Mouse (Mus musculus) forebrain, embryonic 13.5 days (tissue): ENCODE measurements at regions not wholly inside any gene's neighbourhood (a gene's known extent, or its start where the extent isn't known, plus 50 kb on each side); places are given as distances from the start of the nearest gene placed in this dataset.
A peak's percentile ranks its signal among the peaks of the same experiment; 100 is the strongest.

Experiments
- ATAC-seq: fragments of 200-750 bp; cut with Nextera tagmentation; 2 replicates; pipeline ENCODE4 v1.8.0; 2017
- H3K27ac ChIP-seq: fragments of 300-500 bp; sonication (generic); 2 replicates; pipeline ENCODE4 v1.5.1; 2015; ENCODE audit warnings: inconsistent platforms, mild to moderate bottlenecking, moderate library complexity
- H3K27me3 ChIP-seq: fragments of 300-500 bp; sonication (generic); 2 replicates; pipeline ENCODE4 v1.6.1; 2015; ENCODE audit warnings: mild to moderate bottlenecking, inconsistent platforms
- H3K36me3 ChIP-seq: fragments of 300-500 bp; sonication (generic); 2 replicates; pipeline ENCODE4 v1.6.1; 2015; ENCODE audit warnings: mild to moderate bottlenecking, inconsistent platforms; ENCODE audit not compliant: poor library complexity, severe bottlenecking
- H3K4me1 ChIP-seq: fragments of 300-500 bp; sonication (generic); 2 replicates; pipeline ENCODE4 v1.6.1; 2015; ENCODE audit warnings: inconsistent platforms
- H3K4me2 ChIP-seq: fragments of 300-500 bp; sonication (generic); 2 replicates; pipeline ENCODE4 v1.6.1; 2015; ENCODE audit warnings: inconsistent platforms, mild to moderate bottlenecking, moderate library complexity
- H3K4me3 ChIP-seq: fragments of 300-500 bp; sonication (generic); 2 replicates; pipeline ENCODE4 v1.5.1; 2015; ENCODE audit warnings: mild to moderate bottlenecking, inconsistent platforms
- H3K9ac ChIP-seq: fragments of 300-500 bp; sonication (generic); 2 replicates; pipeline ENCODE4 v1.6.1; 2015; ENCODE audit warnings: mild to moderate bottlenecking, inconsistent platforms
- H3K9me3 ChIP-seq: fragments of 300-500 bp; sonication (generic); replicated peaks from 2 replicates; pipeline ENCODE4 v1.6.1; 2016; ENCODE audit warnings: inconsistent platforms
- WGBS: fragments of 180-500 bp; shearing (Covaris S2); methylation state at CpG from one replicate; pipeline ENCODE4 v1.1.7; 2015; 5-methylcytosine and 5-hydroxymethylcytosine counted together

- Histone ChIP-seq H3K9ac (no peak overlapping the region), H3K4me2 (no peak overlapping the region), H3K9me3 (no peaks in the 10 kb centered on the region), H3K4me3 (no peak overlapping the region), H3K27me3 (no peaks in the 10 kb centered on the region), H3K4me1 (peaks cover 15% of the 10 kb centered on the region), H3K36me3 (no peaks in the 10 kb centered on the region), H3K27ac (no peak overlapping the region)
- 97% methylated on average over 5 of the region's 5 CpGs for WGBS
- no peak for ATAC-seq
Observed at GRCm38 (mm10) chr17:63003911-63004310, 122.8 kb upstream of the Efna5 start.

DNA sequence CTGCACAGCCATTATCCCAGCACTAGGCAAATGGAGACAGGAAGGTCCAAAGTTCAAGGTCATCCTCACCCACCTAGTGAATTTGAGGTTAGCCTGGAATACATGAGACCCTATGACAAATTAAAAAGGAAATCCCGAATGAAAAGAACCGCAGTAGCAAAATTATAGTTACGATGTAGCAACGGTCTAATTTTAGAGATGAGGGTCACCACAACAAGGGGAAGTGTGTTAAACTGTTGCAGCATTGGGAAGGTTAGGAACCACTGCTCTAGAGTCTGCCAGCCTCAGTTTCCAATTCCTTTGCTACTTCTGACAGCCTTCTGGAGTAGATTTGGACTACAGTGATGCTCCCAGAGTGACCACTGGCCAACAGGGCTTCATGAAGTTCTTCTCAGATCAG is 121.6 kb upstream of the Efna5 start:
- Histone ChIP-seq H3K4me3 (no peak overlapping the region), H3K4me2 (no peak overlapping the region), H3K27ac (no peak overlapping the region), H3K27me3 (no peaks in the 10 kb centered on the region), H3K4me1 (peaks cover 8% of the 10 kb centered on the region), H3K36me3 (no peaks in the 10 kb centered on the region), H3K9me3 (no peaks in the 10 kb centered on the region), H3K9ac (no peak overlapping the region)
- WGBS: 97% methylated on average over 4 of the region's 4 CpGs
- no peak for ATAC-seq

DNA sequence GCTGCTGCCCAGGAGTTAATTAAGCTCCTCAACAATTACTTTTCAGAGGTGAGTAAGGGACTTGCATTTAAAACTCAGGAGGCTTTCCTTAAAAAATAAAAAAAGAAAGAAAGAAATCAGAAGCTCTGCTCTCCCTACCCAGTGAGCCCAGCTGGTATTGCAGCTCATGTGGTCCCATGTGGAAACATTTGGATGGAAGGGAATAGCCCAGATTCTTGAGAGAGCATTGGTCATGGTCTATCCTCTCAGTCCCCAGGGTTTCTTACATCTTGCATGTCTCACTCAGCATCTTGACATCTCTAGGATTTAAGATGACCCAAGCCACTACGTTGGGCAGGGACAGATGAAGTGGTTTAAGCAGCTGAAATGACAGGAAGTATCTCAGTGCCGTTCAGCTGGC is 120.8 kb upstream of the Efna5 start:
- 78% methylated on average over 2 of the region's 2 CpGs for WGBS
- ATAC-seq: no peak

DNA sequence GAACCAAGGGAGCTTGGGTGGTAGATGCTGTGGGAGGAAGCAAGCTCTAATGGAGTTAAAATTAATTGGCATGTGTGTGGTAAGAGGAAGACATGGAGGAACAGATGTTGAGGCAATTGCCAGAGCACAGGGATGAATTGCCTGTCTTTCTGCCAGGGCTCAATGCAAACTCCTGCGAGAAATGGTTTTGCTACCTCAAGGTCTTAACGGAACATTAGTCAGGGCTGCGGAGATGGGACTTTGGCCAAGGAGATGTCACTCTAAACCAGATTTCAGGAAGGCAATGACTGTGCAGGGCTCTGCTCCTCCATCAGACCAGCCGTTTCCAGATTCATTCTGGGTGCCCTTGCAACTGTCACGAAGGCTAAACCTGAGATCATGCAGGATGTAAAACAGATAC is 116.6 kb upstream of the Efna5 start:
- WGBS: 85% methylated on average over 5 of the region's 5 CpGs
- Histone ChIP-seq H3K36me3 (no peaks in the 10 kb centered on the region), H3K4me2 (no peak overlapping the region), H3K27me3 (no peaks in the 10 kb centered on the region), H3K4me1 (0 out of 2 replicates have a peak, but pooled peaks cover 3% of the 10 kb centered on the region), H3K27ac (no peak overlapping the region), H3K9ac (no peak overlapping the region), H3K9me3 (no peaks in the 10 kb centered on the region), H3K4me3 (no peak overlapping the region)
- no peak for ATAC-seq

More for the DNA sequence above, 120.8 kb upstream of the Efna5 start:
- H3K4me1 ChIP-seq: 0 out of 2 replicates have a peak, but pooled peaks cover 3% of the 10 kb centered on the region
- H3K4me2 ChIP-seq: no peak overlapping the region
- no peak overlapping the region for H3K4me3 ChIP-seq
- H3K9ac ChIP-seq: no peak overlapping the region
- H3K9me3 ChIP-seq: no peaks in the 10 kb centered on the region
- H3K36me3 ChIP-seq: no peaks in the 10 kb centered on the region
- no peaks in the 10 kb centered on the region for H3K27me3 ChIP-seq
- H3K27ac ChIP-seq: no peak overlapping the region

- Histone ChIP-seq H3K4me2 (no peak overlapping the region), H3K27me3 (no peaks in the 10 kb centered on the region), H3K9me3 (no peaks in the 10 kb centered on the region), H3K36me3 (no peaks in the 10 kb centered on the region), H3K4me1 (0 out of 2 replicates have a peak, but pooled peaks cover 3% of the 10 kb centered on the region), H3K27ac (no peak overlapping the region), H3K4me3 (no peak overlapping the region), H3K9ac (no peak overlapping the region)
- ATAC-seq: no peak
- 93% methylated on average over 3 of the region's 3 CpGs for WGBS
Observed at GRCm38 (mm10) chr17:62995316-62995715, 114.2 kb upstream of the Efna5 start.

DNA sequence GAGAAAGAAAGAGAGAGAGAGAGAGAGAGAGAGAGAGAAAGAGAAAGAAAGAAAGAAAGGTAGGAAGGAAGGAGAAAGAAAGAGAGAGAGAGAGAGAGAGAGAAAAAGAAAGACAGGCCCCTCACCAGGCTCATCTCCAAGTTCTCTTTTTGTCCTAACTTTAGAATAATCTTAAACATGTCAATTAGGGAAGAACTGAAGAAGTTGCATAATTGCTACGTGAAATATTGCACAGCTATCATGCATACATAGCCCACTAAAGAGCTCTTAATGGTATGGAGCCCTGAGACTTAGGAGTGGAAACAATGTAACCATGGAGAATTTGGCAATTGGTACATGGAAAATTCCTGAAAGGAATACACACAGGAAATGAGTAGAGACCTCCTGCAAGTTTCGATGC is 111.9 kb upstream of the Efna5 start:
- Histone ChIP-seq H3K4me2 (no peak overlapping the region), H3K36me3 (no peaks in the 10 kb centered on the region), H3K27ac (no peak overlapping the region), H3K9ac (no peak overlapping the region), H3K27me3 (no peaks in the 10 kb centered on the region), H3K4me3 (no peak overlapping the region), H3K9me3 (no peaks in the 10 kb centered on the region), H3K4me1 (no peaks in the 10 kb centered on the region)
- ATAC-seq: no peak
- 90% methylated on average over 2 of the region's 2 CpGs for WGBS

DNA sequence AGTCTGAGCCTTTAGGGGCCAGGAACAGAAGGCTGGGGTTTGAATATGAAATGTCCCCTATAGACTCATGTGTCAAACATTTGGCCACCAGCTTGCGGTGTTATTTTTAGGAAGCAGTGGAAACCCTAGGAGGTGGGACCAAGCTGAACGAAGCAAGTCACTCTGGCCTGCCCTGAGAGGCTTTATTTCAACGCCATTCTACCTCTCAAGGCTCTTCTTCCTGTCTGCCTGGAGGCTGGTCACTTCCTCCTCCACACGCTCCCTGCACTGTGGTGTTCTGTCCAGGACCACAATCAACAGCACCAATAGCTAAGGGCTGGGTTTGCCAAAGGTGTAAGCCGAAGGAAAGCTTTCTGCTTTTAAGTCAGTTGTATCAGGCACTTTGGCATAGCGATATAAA is 105.2 kb upstream of the Efna5 start:
- H3K27ac ChIP-seq: no peak overlapping the region
- ATAC-seq: no peak
- no peaks in the 10 kb centered on the region for H3K4me1 ChIP-seq
- WGBS: 85% methylated on average over 6 of the region's 6 CpGs
- no peak overlapping the region for H3K4me3 ChIP-seq
- no peak overlapping the region for H3K9ac ChIP-seq
- H3K9me3 ChIP-seq: no peaks in the 10 kb centered on the region
- H3K4me2 ChIP-seq: no peak overlapping the region
- no peaks in the 10 kb centered on the region for H3K27me3 ChIP-seq
- H3K36me3 ChIP-seq: no peaks in the 10 kb centered on the region

GRCm38 (mm10) chr17:62980337-62980736 is 99.2 kb upstream of the Efna5 start:
- H3K27ac ChIP-seq: no peak overlapping the region
- H3K4me3 ChIP-seq: no peak overlapping the region
- H3K27me3 ChIP-seq: no peaks in the 10 kb centered on the region
- peaks cover 11% of the 10 kb centered on the region; the same call in 1 of the 2 replicates for H3K4me1 ChIP-seq
- no peaks in the 10 kb centered on the region for H3K9me3 ChIP-seq
- no peak for ATAC-seq
- WGBS: 17% methylated on average over 3 of the region's 3 CpGs
- no peaks in the 10 kb centered on the region for H3K36me3 ChIP-seq
- H3K4me2 ChIP-seq: no peak overlapping the region
- no peak overlapping the region for H3K9ac ChIP-seq

DNA sequence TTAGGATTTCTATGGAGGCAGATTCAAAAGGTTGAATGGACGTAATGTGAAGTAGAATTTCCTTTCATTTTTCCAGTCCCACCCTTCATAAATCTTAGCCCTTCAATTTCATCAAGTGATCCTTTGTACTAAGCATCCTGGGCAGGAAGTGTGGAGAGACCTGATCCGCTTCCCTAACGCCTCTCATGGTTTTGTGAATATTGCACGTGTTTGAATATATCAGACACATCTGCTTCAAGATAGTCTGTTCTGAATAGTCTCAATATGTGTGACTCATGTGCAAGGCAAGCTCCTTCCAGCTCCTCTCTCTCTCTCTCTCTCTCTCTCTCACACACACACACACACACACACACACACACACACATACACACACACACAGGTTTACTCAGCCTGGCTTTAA is 96.4 kb upstream of the Efna5 start:
- no peak overlapping the region for H3K27ac ChIP-seq
- WGBS: 49% methylated on average over 4 of the region's 4 CpGs
- H3K4me3 ChIP-seq: no peak overlapping the region
- no peak overlapping the region for H3K9ac ChIP-seq
- peaks cover 11% of the 10 kb centered on the region; the same call in 1 of the 2 replicates for H3K4me1 ChIP-seq
- no peaks in the 10 kb centered on the region for H3K27me3 ChIP-seq
- no peaks in the 10 kb centered on the region for H3K36me3 ChIP-seq
- no peak for ATAC-seq
- no peaks in the 10 kb centered on the region for H3K9me3 ChIP-seq
- no peak overlapping the region for H3K4me2 ChIP-seq

DNA sequence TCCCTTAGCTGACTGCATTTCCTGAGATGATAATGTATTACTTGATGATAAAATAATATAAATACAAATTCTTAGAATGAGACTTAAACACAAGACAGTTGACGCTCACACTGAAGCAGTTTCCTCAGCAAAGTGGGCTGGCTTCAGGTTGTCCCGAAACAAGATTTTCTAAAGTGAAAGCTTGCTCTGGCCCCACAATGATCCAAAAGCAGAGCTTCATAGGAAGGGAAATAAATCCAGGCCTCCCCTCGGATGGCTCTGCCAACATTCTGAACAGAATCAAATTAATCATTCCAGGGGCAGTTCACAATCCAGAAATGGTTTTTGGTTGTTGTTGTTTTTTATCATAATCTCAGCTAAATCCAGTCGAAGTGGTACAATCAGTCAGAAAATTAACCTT is 96.0 kb upstream of the Efna5 start:
- no peaks in the 10 kb centered on the region for H3K36me3 ChIP-seq
- H3K27me3 ChIP-seq: no peaks in the 10 kb centered on the region
- H3K9me3 ChIP-seq: no peaks in the 10 kb centered on the region
- H3K27ac ChIP-seq: no peak overlapping the region
- no peak overlapping the region for H3K4me3 ChIP-seq
- H3K4me2 ChIP-seq: no peak overlapping the region
- H3K9ac ChIP-seq: no peak overlapping the region
- WGBS: 75% methylated on average over 4 of the region's 4 CpGs
- peaks cover 11% of the 10 kb centered on the region; the same call in 1 of the 2 replicates for H3K4me1 ChIP-seq
- ATAC-seq: no peak

- H3K36me3 ChIP-seq: no peaks in the 10 kb centered on the region
- H3K9me3 ChIP-seq: no peaks in the 10 kb centered on the region
- 0 out of 2 replicates have a peak, but pooled peaks cover 3% of the 10 kb centered on the region for H3K4me1 ChIP-seq
- peak; percentile 45; the same call in 1 of the 2 replicates for ATAC-seq
- no peak overlapping the region for H3K9ac ChIP-seq
- H3K27me3 ChIP-seq: no peaks in the 10 kb centered on the region
- no peak overlapping the region for H3K27ac ChIP-seq
- H3K4me3 ChIP-seq: no peak overlapping the region
- no peak overlapping the region for H3K4me2 ChIP-seq
- 35% methylated on average over 8 of the region's 8 CpGs for WGBS
Observed at GRCm38 (mm10) chr17:62974627-62975279, 93.6 kb upstream of the Efna5 start.

DNA sequence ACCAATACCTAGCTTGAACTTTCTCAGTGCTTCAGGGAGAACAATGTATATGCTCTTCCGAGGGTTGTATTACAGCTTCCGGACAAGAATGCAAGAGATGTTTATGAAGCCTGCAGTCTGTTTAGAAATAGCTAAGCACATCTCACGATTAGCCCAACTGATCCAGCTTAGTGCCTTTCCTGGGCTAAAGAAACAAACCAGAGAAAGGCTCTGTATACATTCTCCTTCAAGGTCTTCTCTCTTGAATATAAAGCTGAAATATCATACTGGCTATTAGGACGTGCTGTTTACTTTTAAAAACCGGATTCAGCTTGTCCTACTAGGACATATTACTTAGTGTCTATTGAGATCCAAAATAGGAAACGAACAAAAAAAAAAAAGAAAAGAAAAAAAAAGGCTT is 87.9 kb upstream of the Efna5 start:
- no peak overlapping the region for H3K4me2 ChIP-seq
- no peak overlapping the region for H3K27ac ChIP-seq
- no peaks in the 10 kb centered on the region for H3K36me3 ChIP-seq
- no peaks in the 10 kb centered on the region for H3K27me3 ChIP-seq
- H3K4me1 ChIP-seq: no peaks in the 10 kb centered on the region
- H3K9me3 ChIP-seq: no peaks in the 10 kb centered on the region
- no peak overlapping the region for H3K9ac ChIP-seq
- ATAC-seq: no peak
- H3K4me3 ChIP-seq: no peak overlapping the region
- WGBS: 78% methylated on average over 6 of the region's 6 CpGs

- Histone ChIP-seq H3K4me3 (no peak overlapping the region), H3K9me3 (no peaks in the 10 kb centered on the region), H3K27ac (no peak overlapping the region), H3K9ac (no peak overlapping the region), H3K4me2 (no peak overlapping the region), H3K4me1 (no peaks in the 10 kb centered on the region), H3K27me3 (no peaks in the 10 kb centered on the region), H3K36me3 (no peaks in the 10 kb centered on the region)
- WGBS: 88% methylated on average over 4 of the region's 4 CpGs
- no peak for ATAC-seq
Observed at GRCm38 (mm10) chr17:62963824-62964223, 82.7 kb upstream of the Efna5 start.
